Mouse (Mus musculus): Measurements from ENCODE around the gene Vmn2r100.

Vmn2r100 gene

GRCm38 (mm10) chr17:19504432-19504831 is at the start of gene Vmn2r100:
Gene Vmn2r100, plus strand, starts transcription at chr17:19504732.
- in situ Hi-C loops (cut with MboI; ENCODE audit: low pct_unique_long_range_greater_than_20kb in 1 of 2, low sequenced_read_pairs in 2 of 2, unreplicated experiment in 1 of 2): no loop called here

GRCm38 (mm10) chr17:19482866-19483265 is 21.7 kb upstream of the Vmn2r100 start:
- in situ Hi-C loops (cut with MboI; ENCODE audit: low pct_unique_long_range_greater_than_20kb in 1 of 2, low sequenced_read_pairs in 2 of 2, unreplicated experiment in 1 of 2): no loop called here

DNA sequence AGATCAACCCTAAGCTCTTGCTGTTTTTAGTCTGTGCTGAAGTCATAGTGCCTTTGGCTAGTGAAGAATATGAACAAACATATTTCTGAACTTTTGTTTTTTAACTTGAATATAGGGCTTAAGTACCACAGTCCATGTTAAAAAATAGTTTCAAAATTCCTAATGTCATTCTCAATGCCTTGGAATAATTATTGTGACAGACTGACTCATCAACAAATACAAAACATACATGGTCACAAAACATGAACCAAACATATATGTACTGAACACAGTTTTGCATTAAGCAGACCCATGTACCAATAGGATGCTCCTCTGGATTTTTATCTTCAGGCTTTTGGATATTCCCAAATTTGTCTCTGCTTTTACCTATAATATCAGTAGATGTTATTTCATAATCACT is 72.4 kb downstream of the Vmn2r100 start, which contains the start of gene Vmn2r101:
TSS of gene Vmn2r101 (plus strand) at position 301 of the 400 bp plus-strand sequence.
- in situ Hi-C loops (cut with MboI; ENCODE audit: low pct_unique_long_range_greater_than_20kb in 1 of 2, low sequenced_read_pairs in 2 of 2, unreplicated experiment in 1 of 2): no loop called here

Measured in mouse embryonic stem cell (cell line).